Mouse (Mus musculus) layer of hippocampus, adult 9-11 months (tissue): ENCODE data around the gene Pbx4.

ENCODE experiments used
- DNase-seq: peaks from one replicate; pipeline ENCODE4 v3.0.0; 2022

Pbx4 gene

DNA sequence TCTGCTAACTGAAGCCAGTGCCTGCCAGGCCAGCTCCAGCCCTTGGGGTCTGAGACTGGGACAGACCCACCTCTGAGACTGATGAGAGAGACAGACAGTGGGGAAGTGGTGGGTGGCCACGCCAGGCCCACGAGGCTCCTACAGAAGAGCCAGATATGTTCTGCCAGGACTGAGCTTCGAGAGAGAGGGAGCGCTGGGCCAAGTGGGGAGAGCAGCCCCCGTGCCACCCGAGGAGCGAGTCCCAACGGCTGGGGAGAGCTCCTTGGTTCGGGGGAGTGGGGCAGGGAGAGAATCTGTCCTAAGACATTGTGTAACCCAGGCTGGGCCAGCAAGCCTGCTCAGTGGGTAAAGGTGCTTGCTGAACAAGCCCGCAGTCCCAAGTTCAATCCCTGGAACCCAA is 44.7 kb downstream of the Pbx4 start:
- DNase-seq, result no peak

DNA sequence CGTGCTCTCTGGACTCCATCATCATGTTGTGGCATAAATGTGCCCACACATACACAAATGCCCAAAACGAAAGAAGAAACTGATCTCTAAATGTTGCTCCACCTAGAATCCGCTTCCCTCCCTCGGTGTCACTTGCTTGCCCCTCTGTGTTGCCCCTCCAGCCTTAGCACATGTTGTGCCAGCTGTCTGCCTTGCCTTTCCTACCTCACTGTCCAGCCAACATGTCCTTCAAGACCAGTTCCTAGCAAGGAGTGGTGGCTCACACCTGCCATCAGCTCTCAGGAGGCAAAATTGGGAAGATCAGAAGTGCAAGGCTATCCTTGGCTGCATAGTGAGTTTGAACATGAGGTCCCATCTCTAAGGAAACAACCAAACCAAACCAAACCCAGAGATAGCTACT is 45.1 kb downstream of the Pbx4 start:
- no peak for DNase-seq

DNA sequence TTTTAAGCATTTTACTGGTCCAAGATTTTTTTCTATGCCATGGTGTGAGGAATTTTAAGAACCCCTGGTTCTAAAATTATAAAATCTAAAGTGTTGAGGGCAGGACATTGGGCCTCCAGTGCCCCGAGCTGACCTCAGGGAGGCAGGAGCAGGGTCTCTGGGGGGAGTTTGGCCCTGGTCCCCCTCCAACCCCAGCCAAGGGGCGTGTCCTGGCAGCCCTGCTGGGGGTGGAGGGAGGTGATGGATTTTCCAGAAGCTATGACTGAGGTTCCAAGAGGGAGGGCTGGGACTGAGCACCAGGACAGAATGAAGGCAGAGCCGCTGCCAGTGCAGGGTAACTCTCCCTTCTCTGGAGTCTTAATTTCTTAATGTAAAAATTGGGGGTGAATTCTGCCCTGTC is 45.7 kb downstream of the Pbx4 start:
- DNase-seq, result no peak

DNA sequence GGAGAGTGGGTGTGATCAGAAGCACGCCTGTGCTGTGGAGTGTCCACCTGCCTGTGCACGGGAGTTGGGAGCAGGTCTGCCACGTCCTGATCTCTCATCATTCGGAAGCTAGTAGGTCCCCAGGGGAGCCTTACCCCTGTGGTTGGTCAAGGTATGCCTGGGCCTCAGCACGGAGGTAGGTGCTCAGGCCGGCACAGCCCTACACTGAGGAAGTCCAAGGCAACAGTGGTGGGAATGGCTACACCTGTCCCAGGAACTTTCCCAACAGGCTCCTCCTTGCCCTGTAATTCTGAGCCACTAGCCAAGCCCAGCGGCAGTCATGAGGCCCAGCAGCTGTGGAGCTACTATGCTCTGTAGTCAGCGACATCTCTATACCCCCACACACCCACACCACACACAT is 47.4 kb downstream of the Pbx4 start:
- no peak for DNase-seq

DNA sequence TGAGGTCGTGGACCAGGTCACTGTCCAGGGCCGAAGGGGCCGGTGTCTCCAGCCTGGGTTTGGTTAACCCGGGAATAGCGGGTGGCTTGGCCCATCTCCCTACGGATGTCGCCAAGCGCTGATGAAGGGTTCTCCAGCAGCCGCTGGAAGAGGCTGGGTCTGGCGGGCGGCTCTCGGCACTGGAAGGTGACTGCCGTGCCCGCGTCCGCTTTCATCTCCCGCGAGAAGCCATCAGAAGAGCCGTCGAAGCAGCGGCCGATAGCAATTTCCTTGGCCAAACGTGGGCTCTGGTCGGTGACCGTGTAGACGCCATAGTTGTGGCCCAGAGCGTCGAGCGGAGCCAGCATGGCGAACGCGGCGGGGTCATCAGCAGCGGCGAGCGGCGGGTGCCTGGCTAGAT is 48.5 kb downstream of the Pbx4 start:
- DNase-seq, result no peak

DNA sequence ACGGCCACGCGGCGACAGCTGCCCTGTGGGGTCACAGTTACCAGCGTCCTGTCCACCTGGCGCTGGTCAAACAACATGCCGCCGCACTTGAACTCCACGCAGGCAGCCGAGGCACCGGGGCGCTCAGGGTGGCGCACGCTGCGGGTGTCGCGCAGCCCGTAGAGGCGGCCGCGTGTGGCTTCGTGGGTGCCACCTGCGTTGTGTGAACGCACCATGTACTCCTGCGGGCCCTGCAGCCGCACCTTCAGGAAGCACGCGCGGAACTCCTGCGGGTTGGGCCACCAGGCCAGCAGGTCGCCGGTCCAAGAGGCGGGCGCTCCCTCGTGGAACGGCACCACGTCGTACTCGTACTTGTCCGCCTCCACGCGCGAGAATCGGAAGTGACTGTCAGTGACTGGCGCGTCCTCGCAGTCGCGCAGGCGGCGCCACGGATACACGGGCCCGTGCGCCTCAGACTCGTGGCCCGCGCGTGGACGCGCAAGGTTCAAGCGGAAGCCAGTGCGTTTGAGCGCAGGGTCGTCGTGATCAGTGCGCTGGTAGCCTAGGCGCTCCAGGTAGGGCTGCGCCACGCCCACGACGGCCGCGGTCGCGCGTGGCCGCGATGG is 49.1 kb downstream of the Pbx4 start:
- DNase-seq, result no peak

DNA sequence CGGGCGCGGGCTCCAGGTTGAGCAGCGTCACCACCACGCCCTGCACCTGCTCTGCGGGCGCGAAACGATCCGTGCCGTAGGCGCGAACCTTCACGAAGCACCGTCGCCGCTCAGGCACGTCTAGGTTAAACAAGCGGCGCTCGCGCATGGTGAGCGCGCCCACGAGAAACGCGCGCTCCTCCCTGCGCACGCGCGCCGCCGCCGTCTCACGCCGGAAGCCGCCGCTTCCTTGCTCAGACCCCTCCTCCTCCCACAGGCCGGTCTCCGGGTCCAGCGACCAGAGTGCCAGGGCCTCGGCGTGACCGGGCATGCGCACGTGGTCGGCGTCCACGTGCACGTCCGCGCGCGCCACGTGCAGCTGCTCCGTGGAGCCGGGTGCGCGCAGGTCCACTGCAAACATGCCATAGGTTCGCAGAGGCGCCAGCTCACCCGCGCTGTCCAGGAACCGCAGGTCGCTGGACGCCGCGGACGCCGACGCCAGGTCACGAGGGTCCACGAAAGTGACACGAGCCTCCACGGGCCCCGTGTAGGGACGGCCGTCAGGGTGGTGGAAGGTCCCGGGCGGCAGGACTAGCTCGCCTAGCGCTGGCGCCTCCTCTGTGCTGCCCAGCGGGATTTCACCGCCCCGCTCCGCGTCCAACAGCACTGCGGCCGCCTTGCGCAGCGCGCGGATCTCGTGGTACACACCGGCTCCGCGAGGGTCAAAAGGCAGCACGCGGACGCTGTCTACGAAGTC is 49.9 kb downstream of the Pbx4 start:
- peak; percentile 50 for DNase-seq

DNA sequence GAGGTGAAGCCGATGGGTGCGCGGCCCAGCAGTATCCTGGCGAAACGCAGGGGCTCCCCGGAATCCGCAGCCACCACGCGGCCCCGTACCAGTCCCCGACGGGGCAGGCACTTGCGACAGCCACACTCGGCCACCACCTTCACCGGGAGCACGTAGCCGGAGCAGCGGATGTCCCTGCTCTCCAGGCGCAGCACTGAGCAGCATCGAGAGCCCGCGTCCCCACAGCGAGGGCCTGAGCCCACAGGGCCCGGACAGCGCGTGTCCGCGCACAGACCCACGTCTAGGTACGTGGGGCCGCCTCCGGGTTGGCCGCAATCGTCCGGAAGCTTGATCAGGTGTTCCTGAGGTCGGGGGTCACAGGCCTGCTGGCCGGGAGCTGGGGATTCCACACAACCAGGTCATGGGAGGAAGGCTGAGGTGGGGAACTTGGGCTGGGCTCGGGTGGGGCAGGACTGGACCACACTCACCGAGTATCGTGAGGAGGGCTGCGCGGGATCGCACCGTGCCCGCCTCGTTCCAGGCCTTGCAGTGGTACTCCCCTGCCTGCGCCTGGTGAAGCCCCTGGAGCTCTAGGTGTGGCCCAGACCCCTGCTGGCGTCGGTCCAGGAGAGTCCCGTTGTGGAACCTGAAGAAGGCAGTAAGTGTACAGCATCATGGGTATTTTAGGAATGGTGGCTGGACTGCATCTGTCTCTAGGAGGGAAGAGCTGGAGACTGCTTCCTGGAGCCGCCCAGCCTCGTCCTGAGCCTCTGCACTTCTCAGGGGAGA is 50.7 kb downstream of the Pbx4 start:
- DNase-seq, result no peak

DNA sequence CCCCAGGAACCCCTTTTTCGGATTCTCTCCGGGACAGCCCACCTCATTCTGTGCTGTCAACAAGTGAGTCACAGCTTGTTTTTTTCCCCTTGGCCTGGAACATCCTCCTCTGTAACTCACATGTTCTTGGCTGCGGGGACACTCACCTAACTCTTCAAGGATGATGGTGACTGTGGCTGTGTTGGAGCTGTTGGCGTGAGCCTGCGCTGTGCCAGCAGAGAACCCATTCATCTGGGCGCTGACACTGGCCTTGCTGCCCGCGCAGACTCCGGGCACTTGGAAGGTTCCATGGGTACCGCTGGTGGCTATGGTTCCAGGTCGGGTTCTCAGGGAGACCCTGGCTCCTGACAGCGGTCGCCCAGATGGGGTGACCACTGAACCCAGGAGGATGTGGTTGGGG is 51.9 kb downstream of the Pbx4 start:
- no peak for DNase-seq

DNA sequence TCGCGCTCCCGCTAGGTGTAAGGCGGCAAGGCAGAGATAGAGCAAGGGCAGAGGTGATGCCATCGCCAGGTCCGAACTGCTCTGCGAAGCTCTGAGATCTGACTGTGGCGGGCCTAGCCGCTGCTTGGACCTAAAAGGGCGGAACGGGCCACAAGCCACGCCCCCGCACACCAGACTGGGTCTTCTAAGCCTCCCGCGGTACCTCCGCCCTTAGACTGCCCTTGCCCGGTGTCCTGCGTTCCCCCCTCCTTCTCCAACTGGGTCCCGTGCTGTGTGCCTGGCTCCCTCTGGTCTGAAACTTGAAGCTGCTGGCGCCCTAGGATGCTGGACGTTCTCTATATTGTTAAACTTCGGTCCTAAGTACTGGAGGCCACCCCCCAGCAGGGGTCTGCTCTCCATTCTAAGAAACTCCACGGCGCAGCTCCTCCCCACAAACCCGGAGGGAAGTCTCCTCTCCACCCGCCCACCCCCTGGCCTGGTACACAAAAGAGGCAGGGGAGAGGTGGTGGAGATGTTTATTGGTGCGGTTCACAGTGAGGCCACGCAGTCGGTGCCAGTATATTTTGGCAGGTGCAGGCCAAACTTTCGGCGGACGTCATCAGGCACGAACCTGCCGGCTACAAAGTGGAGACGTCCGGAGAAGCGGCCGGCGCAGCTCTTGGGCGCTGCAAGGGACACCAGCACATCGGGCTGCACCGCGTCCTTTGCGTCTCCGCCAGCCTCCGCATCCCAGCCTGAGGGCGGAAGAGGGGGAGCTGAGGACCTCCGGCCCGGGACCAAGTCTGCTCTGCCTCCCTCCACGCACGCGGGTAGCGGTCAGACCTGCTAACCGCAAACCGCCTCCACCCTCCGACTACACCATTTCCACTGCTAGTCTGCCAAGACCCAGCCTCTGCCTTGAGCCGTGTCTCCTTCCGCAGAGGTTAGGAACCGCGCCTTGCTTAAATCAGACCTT is 55.3 kb downstream of the Pbx4 start, which contains the start of gene Cilp2:
Gene Cilp2 (minus strand): TSS at position 399 of the 955 bp plus-strand sequence.
- no peak for DNase-seq

DNA sequence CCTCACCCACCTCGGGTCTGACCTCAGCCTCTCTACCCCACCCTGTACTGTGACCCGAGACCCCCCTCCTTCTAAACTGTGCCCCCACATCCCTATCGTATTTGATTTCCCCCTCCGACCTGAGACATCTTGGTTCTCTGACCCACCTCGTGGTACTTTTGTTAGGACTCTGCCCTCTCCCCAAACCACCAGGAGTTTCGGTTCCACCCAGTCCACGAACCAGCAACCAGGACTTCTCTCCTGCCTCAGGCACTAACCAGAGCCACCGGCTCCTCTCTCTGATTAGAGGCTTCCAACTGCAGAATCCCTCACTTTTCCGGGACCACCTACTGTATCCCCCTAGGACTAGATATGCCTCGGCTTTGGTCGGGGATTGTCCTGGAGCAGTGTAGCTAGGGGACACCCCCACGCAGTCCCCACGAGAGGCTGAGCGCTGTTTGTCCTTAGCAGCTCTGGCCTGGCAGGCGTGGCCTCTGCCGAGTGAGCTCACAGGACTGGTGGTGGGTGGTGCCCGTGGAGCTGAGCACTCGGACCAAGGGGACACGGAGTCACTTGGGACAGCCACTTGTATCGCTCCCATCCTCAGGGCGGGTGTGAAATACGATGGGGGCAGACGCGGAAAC is 56.1 kb downstream of the Pbx4 start:
- DNase-seq, result no peak

DNA sequence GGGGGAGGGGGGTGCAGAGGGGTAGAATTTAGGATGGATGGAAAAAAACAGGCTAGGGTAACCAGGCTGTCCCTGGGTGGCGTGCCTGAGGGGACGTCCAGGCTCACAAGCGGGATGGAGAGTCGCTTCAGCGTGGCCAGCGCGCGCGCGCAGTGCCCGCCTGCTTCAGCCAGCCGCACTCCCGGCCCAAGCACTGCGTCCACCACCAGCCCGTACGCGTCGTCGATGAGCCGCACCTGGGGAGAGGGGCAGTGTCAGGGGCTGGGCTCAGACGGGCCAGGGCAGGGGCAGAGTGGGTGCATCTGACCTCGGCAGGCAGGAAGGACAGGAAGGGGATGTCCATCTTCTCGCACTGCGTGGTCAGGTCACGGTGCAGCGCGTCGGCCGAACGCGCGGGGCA is 56.6 kb downstream of the Pbx4 start:
- no peak for DNase-seq

DNA sequence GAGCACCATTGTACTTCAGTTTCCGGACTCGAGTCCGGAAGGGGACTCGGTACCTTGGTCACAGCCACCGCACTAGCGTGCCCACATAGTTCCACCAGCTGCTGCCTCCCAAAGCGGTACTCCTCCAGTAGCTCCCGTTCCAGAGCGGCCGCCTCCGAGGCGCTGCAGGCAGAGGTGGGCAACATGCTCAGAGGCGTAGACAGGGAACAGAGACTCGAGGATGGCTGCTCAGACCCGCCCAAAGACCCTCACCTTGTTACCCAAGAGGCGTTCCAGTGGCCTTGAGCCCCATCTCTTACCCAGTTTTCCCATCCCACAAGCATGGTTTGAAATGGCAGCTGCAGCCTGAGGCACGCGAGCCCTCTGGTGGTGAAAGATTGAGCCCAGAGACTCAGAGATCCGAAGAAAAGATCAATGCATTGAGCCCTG is 58.5 kb downstream of the Pbx4 start:
- peak; percentile 66 for DNase-seq

DNA sequence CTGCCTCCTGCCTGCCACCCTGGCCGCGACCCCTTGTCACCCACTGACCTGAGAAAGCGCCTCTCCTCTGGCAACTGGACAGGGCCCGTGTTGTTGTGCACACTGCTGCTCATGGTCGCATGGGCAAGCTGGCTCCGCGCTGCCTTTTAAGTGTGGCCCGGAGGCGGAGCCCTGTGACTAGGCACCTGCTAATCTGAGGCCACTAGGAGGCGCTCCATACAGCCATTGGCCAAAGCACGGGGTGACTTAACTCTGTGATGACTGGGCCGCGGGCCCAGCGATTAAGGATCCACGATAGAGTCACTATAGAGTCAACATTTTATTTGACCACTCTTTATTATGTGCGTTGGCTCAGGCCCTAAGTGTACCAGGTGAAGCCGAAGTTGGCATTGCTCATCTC is 61.6 kb downstream of the Pbx4 start:
- peak; percentile 59 for DNase-seq

DNA sequence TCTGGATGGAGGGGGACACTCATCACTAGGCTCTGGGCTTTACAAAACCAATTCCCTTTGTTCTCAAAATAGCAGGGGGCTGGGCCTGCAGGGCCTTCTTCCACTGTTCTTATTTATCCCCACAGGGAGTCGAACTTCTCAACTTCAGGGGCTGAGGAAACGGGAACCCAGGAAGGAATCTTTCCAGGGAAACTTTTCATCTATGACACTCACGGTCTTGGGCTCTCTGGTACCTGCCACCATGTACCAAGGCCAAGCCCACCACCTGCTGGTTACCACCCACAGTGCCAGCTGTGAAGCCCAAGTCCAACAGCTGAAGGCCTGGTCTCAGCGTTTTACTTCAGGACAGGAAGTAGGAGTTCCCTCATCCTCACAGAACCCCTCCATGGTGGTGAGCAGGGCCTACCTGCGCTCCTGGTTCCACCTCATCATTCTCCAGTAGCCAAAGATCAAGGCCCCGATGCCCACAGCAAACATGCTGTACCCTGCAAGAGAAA is 62.6 kb downstream of the Pbx4 start:
- no peak for DNase-seq

DNA sequence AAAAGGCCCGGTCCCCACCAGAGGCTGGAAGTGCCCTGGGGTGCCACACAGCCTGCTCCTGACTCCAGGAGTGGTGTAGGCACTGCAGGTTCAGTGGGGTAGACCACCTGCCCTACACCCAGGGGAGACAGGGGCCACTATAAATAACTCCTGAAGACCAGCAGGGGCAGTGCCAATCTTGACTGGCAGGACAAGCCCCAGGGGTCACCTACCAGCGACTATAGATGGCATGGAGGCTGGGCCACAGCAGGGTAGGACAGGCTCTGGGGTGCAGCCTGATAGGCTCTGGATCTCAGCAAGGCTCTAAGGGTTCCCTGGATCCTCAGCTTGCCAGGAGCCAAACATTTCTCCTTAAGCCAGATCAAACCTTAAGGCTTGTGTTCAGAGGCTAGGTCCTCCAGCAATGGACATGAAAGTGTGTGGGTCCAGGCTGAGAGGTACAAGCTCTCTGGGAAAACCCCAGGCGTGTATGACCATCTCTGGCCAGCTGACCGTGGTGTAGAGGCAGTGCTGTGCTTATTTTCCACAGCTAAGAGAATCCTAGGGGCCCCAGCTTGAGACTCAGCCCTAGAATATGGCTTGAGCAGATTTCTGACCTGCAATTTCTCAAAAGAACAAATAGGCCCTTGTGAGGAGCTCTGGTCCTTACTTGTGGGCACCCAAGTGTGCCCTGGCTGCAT is 63.6 kb downstream of the Pbx4 start:
- DNase-seq, result no peak

DNA sequence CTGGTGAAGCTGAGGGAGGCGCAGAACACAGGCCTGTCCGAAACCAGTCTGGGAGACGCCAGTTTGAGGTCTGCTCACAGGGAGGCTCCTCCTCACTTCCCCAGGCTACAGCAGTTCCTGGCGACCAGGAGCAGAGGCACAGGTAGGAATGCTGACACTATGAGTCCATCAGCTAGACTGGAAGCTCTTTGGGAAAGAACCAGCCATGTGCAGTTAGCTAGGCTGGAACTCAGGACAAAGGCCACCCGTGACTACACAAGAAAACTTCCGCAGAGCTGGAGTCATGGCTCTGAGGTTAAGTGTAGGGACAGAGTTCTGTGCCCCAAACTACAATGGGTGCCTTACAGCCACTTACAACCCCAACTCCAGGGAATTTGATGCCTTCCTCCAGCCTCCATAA is 65.6 kb downstream of the Pbx4 start:
- DNase-seq, result no peak

DNA sequence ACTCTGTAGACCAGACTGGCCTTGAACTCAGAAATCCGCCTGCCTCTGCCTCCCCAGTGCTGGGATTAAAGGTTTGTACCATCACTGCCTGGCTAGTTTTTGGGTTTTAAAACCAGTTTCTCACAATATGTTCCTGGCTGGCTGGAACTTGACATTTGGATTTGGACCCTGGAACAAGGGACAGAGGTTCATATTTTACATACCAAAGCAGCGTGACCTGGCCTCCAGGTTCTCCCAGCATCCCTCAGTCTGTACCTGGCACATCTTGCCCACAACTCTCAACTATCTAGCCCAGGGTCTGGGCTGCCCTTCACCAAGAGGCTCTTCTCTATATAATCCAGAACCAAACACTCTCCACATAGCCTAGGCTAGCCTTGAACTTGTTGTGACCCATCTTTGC is 67.6 kb downstream of the Pbx4 start:
- no peak for DNase-seq

DNA sequence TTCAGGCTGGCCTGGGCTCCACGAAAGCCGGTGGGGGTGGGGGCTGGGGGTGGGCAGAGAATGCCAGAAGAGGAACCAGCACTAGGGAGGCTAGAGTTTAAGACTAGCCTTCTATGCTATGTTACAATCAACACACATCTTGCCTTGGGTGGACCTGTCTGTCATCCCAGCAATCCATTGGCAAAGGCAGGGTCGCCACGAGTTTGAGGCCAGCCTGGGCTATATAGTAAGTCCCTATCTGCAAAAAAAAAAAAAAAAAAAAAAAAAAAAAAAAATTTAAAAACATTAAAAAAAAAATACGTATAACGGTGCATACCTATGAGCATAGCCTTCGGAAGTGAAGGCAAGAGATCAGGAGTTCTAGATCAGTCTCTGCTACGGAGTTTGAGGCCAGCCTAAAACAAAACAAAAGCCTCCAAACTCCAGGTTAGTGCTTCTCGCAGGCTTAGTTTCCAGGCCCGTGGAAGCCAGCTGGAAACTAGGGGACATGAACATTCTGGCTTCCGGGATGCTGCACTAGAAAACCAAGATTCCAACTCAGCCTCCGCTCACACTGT is 68.7 kb downstream of the Pbx4 start:
- no peak for DNase-seq

DNA sequence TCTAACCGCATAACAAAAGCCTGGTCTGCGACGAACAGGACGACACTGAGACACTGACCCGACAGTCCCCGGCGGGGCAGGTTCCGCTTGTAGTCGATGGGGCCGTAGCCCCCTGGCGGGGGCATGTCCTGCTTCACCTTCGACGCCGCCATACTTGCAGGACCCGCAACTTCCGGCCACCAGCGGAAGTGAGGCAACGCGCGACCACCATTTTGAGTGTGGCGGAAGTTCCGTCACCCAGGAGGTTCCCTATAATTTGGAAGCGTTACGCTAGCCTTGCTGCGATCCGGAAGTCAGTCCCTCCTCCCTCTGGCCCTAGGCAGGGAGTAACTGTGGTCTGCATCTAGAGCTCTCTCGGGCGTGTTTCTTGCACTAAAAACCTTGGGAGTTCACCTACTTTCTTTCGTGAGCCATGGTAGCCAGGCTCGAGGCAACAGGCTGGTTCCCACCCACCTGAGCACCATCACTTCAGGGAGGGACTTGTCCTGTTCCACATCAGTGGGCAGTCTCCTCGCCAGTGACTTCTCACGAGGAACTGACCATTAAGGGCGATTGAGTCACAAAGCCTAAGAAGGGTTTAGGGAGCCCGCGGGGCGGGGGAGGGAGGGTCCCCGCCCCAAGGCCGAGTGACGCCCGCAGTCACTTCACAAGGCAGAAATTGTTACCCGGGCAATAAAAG is 69.3 kb downstream of the Pbx4 start:
- DNase-seq, result peak; percentile 95
